Mouse (Mus musculus) forebrain, embryonic 11.5 days (tissue): ENCODE measurements around the gene Gdf2. TPM values are rescaled to one million over a fixed set of nuclear protein-coding genes. Genes with fewer than 3 reads are reported as not detected.

ENCODE experiments used
- ATAC-seq: fragments of 200-750 bp; cut with Nextera tagmentation; replicated peaks from 2 replicates; pipeline ENCODE4 v1.8.0; 2017; ENCODE audit warnings: moderate TSS enrichment; ENCODE audit not compliant: low FRiP score
- DNase-seq: peaks from one replicate; pipeline ENCODE4 v3.0.0-alpha.2; 2017; ENCODE audit warnings: low spot score
- H3K27ac ChIP-seq: fragments of 300-500 bp; sonication (generic); 2 replicates; pipeline ENCODE4 v1.5.1; 2014; ENCODE audit warnings: low read depth, low read length
- H3K27me3 ChIP-seq: fragments of 300-500 bp; sonication (generic); 2 replicates; pipeline ENCODE4 v1.6.1; 2014; ENCODE audit warnings: mild to moderate bottlenecking, low read length, mixed read lengths; ENCODE audit not compliant: control insufficient read depth, insufficient read depth
- H3K36me3 ChIP-seq: fragments of 300-500 bp; sonication (generic); 2 replicates; pipeline ENCODE4 v1.6.1; 2014; ENCODE audit warnings: mild to moderate bottlenecking, low read length, moderate library complexity, mixed read lengths; ENCODE audit not compliant: control insufficient read depth, insufficient read depth
- H3K4me1 ChIP-seq: fragments of 300-500 bp; sonication (generic); replicated peaks from 2 replicates; pipeline ENCODE4 v1.6.1; 2014; ENCODE audit warnings: low read length, mixed read lengths; ENCODE audit not compliant: control insufficient read depth, insufficient read depth
- H3K4me2 ChIP-seq: fragments of 300-500 bp; sonication (generic); 2 replicates; pipeline ENCODE4 v1.6.1; 2014; ENCODE audit warnings: low read depth, mild to moderate bottlenecking, low read length, moderate library complexity, mixed read lengths; ENCODE audit not compliant: severe bottlenecking
- H3K4me3 ChIP-seq: fragments of 300-500 bp; sonication (generic); 2 replicates; pipeline ENCODE4 v1.5.1; 2014; ENCODE audit warnings: low read depth, low read length
- H3K9ac ChIP-seq: fragments of 300-500 bp; sonication (generic); 2 replicates; pipeline ENCODE4 v1.6.1; 2014; ENCODE audit warnings: low read length
- H3K9me3 ChIP-seq: fragments of 300-500 bp; sonication (generic); 2 replicates; pipeline ENCODE4 v1.6.1; 2016; ENCODE audit warnings: low read length, mixed read lengths; ENCODE audit not compliant: control insufficient read depth
- WGBS: fragments of 180-500 bp; shearing (Covaris S2); extraction: QIAGEN DNeasy Blood & Tissue Kit; methylation state at CpG from one replicate; pipeline ENCODE4 v1.1.7; 2014; 5-methylcytosine and 5-hydroxymethylcytosine counted together
- polyA plus RNA-seq: library from polyadenylated mRNA; unstranded; fragments of >200 nt; fragmentation: Nextera tagmentation; extraction: Ambion mirVana; gene quantifications from 2 replicates; pipeline ENCODE4 v1.2.1, GENCODE M21; 2014

Gene Gdf2
- polyA plus RNA-seq, 1 experiment from 2014 or later: not detected

GRCm38 (mm10) chr14:33946125-33946524 is 5.3 kb downstream of the Gdf2 start:
- Histone ChIP-seq H3K4me1 (no peaks in the 10 kb centered on the region), H3K27me3 (no peaks in the 10 kb centered on the region), H3K36me3 (no peaks in the 10 kb centered on the region), H3K27ac (no peak overlapping the region), H3K9ac (no peak overlapping the region), H3K4me3 (no peak overlapping the region), H3K4me2 (no peak overlapping the region), H3K9me3 (no peaks in the 10 kb centered on the region)
- no peak for DNase-seq
- WGBS: 88% methylated on average over 6 of the region's 6 CpGs
- no peak for ATAC-seq

- no peaks in the 10 kb centered on the region for H3K9me3 ChIP-seq
- no peak overlapping the region for H3K27ac ChIP-seq
- no peak overlapping the region for H3K4me3 ChIP-seq
- H3K9ac ChIP-seq: no peak overlapping the region
- ATAC-seq (no peak), DNase-seq (no peak)
- 65% methylated on average over 6 of the region's 6 CpGs for WGBS
- H3K4me2 ChIP-seq: no peak overlapping the region
- H3K36me3 ChIP-seq: no peaks in the 10 kb centered on the region
- H3K27me3 ChIP-seq: no peaks in the 10 kb centered on the region
- H3K4me1 ChIP-seq: no peaks in the 10 kb centered on the region
These were observed 11.6 kb downstream of the Gdf2 start for GRCm38 (mm10) chr14:33952233-33952981.

- WGBS: 81% methylated on average over 5 of the region's 5 CpGs
- H3K36me3 ChIP-seq: no peaks in the 10 kb centered on the region
- H3K27me3 ChIP-seq: no peaks in the 10 kb centered on the region
- H3K27ac ChIP-seq: no peak within 1 kb of the TSS
- no peaks in the 10 kb centered on the region for H3K4me1 ChIP-seq
- no peak within 1 kb of the TSS for H3K4me2 ChIP-seq
- no peaks in the 10 kb centered on the region for H3K9me3 ChIP-seq
- ATAC-seq (no peak), DNase-seq (no peak)
- no peak within 1 kb of the TSS for H3K9ac ChIP-seq
- no peak within 1 kb of the TSS for H3K4me3 ChIP-seq
These were observed 12.9 kb downstream of the Gdf2 start, which contains the start of gene Rbp3 for GRCm38 (mm10) chr14:33953761-33954160. Gene Rbp3, plus strand, starts transcription at chr14:33954003.

GRCm38 (mm10) chr14:33956055-33956454 is 15.2 kb downstream of the Gdf2 start:
- H3K27me3 ChIP-seq: no peaks in the 10 kb centered on the region
- no peak for DNase-seq
- no peak overlapping the region for H3K4me3 ChIP-seq
- WGBS: 76% methylated on average over 13 of the region's 13 CpGs
- H3K27ac ChIP-seq: no peak overlapping the region
- no peaks in the 10 kb centered on the region for H3K4me1 ChIP-seq
- H3K9ac ChIP-seq: no peak overlapping the region
- no peak overlapping the region for H3K4me2 ChIP-seq
- no peaks in the 10 kb centered on the region for H3K9me3 ChIP-seq
- no peaks in the 10 kb centered on the region for H3K36me3 ChIP-seq
- no peak for ATAC-seq

- Histone ChIP-seq H3K9ac (no peak overlapping the region), H3K4me1 (no peaks in the 10 kb centered on the region), H3K4me2 (no peak overlapping the region), H3K36me3 (no peaks in the 10 kb centered on the region), H3K4me3 (no peak overlapping the region), H3K9me3 (no peaks in the 10 kb centered on the region), H3K27ac (no peak overlapping the region), H3K27me3 (no peaks in the 10 kb centered on the region)
- DNase-seq (no peak), ATAC-seq (no peak)
- WGBS: 88% methylated on average over 4 of the region's 4 CpGs
These were observed 17.3 kb downstream of the Gdf2 start for GRCm38 (mm10) chr14:33958186-33958585.

GRCm38 (mm10) chr14:33958841-33959240 is 18.0 kb downstream of the Gdf2 start:
- H3K27ac ChIP-seq: no peak overlapping the region
- H3K9ac ChIP-seq: no peak overlapping the region
- H3K4me3 ChIP-seq: no peak overlapping the region
- 78% methylated on average over 3 of the region's 3 CpGs for WGBS
- no peaks in the 10 kb centered on the region for H3K9me3 ChIP-seq
- H3K4me2 ChIP-seq: no peak overlapping the region
- no peaks in the 10 kb centered on the region for H3K36me3 ChIP-seq
- ATAC-seq (no peak), DNase-seq (no peak)
- no peaks in the 10 kb centered on the region for H3K27me3 ChIP-seq
- no peaks in the 10 kb centered on the region for H3K4me1 ChIP-seq

GRCm38 (mm10) chr14:33959341-33959740 is 18.5 kb downstream of the Gdf2 start:
- peak; percentile 67 for DNase-seq
- Histone ChIP-seq H3K4me2 (no peak overlapping the region), H3K9me3 (no peaks in the 10 kb centered on the region), H3K27me3 (no peaks in the 10 kb centered on the region), H3K4me3 (no peak overlapping the region), H3K36me3 (no peaks in the 10 kb centered on the region), H3K27ac (no peak overlapping the region), H3K9ac (no peak overlapping the region), H3K4me1 (no peaks in the 10 kb centered on the region)
- ATAC-seq: no peak
- WGBS: 13% methylated on average over 9 of the region's 9 CpGs

- H3K4me1 ChIP-seq: no peaks in the 10 kb centered on the region
- H3K27ac ChIP-seq: no peak overlapping the region
- no peaks in the 10 kb centered on the region for H3K27me3 ChIP-seq
- WGBS: 68% methylated on average over 7 of the region's 7 CpGs
- H3K4me2 ChIP-seq: no peak overlapping the region
- no peak for ATAC-seq
- no peaks in the 10 kb centered on the region for H3K36me3 ChIP-seq
- no peak overlapping the region for H3K9ac ChIP-seq
- H3K9me3 ChIP-seq: no peaks in the 10 kb centered on the region
- DNase-seq: no peak
- H3K4me3 ChIP-seq: no peak overlapping the region
These were observed 24.8 kb downstream of the Gdf2 start for GRCm38 (mm10) chr14:33965675-33966074.

GRCm38 (mm10) chr14:33972679-33973078 is 31.8 kb downstream of the Gdf2 start:
- H3K9me3 ChIP-seq: no peaks in the 10 kb centered on the region
- no peak overlapping the region for H3K4me3 ChIP-seq
- ATAC-seq (no peak), DNase-seq (no peak)
- H3K27me3 ChIP-seq: no peaks in the 10 kb centered on the region
- 55% methylated on average over 7 of the region's 7 CpGs for WGBS
- no peaks in the 10 kb centered on the region for H3K36me3 ChIP-seq
- no peak overlapping the region for H3K9ac ChIP-seq
- no peak overlapping the region for H3K27ac ChIP-seq
- no peak overlapping the region for H3K4me2 ChIP-seq
- no peaks in the 10 kb centered on the region for H3K4me1 ChIP-seq
